Mouse (Mus musculus) limb, embryonic 12.5 days (tissue): ENCODE data around the gene Stra6. TPM values are rescaled to one million over a fixed set of nuclear protein-coding genes. Genes with fewer than 3 reads are reported as not detected.
A peak's percentile ranks its signal among the peaks of the same experiment; 100 is the strongest.

Experiments
- ATAC-seq: fragments of 200-750 bp; cut with Nextera tagmentation; 2 replicates; pipeline ENCODE4 v1.8.0; 2017; ENCODE audit warnings: low read depth, moderate TSS enrichment; ENCODE audit not compliant: insufficient number of reproducible peaks, insufficient read depth, low FRiP score, low TSS enrichment
- H3K27ac ChIP-seq: fragments of 300-500 bp; sonication (generic); 2 replicates; pipeline ENCODE4 v1.5.1; 2016; ENCODE audit warnings: mild to moderate bottlenecking, moderate library complexity
- H3K27me3 ChIP-seq: fragments of 300-500 bp; sonication (generic); 2 replicates; pipeline ENCODE4 v1.6.1; 2016; ENCODE audit warnings: mild to moderate bottlenecking, moderate library complexity
- H3K36me3 ChIP-seq: fragments of 300-500 bp; sonication (generic); 2 replicates; pipeline ENCODE4 v1.6.1; 2016; ENCODE audit warnings: mild to moderate bottlenecking, moderate library complexity
- H3K4me1 ChIP-seq: fragments of 300-500 bp; sonication (generic); replicated peaks from 2 replicates; pipeline ENCODE4 v1.6.1; 2016
- H3K4me2 ChIP-seq: fragments of 300-500 bp; sonication (generic); 2 replicates; pipeline ENCODE4 v1.6.1; 2016; ENCODE audit warnings: mild to moderate bottlenecking, moderate library complexity
- H3K4me3 ChIP-seq: fragments of 300-500 bp; sonication (generic); replicated peaks from 2 replicates; pipeline ENCODE4 v1.5.1; 2016; ENCODE audit warnings: mild to moderate bottlenecking
- H3K9ac ChIP-seq: fragments of 300-500 bp; sonication (generic); replicated peaks from 2 replicates; pipeline ENCODE4 v1.6.1; 2016; ENCODE audit warnings: mild to moderate bottlenecking, moderate library complexity
- H3K9me3 ChIP-seq: fragments of 300-500 bp; sonication (generic); 2 replicates; pipeline ENCODE4 v1.6.1; 2016; ENCODE audit warnings: mild to moderate bottlenecking, moderate library complexity
- WGBS: fragments of 180-500 bp; shearing (Covaris S2); methylation state at CpG from one replicate; pipeline ENCODE4 v1.1.7; 2016; 5-methylcytosine and 5-hydroxymethylcytosine counted together
- polyA plus RNA-seq: library from polyadenylated mRNA; unstranded; fragments of >200 nt; fragmentation: Nextera tagmentation; extraction: Ambion mirVana; gene quantifications from 2 replicates; pipeline ENCODE4 v1.2.1, GENCODE M21; 2016

Gene Stra6
- polyA plus RNA-seq, 1 experiment from 2014 or later = 37.5 TPM

DNA sequence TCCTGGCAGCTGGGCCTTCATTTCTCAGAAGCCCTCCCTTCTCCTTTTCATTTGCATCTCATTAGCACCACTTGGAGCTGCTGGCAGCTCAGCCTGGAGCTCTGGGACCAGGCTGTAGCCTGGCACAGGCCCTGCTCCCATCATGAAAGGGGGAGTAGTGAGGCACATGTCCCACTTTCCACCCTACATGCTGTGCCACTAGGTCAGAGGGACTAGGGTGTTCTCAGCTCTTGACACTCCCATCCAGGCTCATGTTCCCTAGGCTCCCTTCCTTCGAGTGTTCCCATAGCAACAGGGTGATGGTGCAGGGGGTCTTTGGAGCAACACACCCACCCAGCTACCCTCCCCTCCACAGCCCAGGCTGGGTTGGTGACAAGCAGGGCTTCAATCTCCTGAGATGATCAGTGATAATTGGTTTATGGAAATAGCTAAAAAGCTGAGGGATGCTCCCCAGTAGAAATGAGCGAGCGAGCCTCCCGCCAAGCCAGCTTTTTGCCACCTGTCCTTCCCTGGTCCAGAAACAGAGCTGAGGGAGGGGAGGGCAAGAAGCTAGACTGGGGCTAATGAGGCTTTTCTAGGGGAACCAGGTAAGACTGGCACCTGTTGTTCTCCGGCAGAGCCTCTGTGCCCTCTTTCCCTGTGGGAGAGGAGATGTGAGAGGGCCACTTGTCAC lies 33.2 kb downstream of the Stra6 start:
- H3K4me1 ChIP-seq = peaks cover 47% of the 10 kb centered on the region
- WGBS = 61% methylated on average over 5 of the region's 5 CpGs
- no peak overlapping the region for H3K4me3 ChIP-seq
- ATAC-seq = no peak
- no peaks in the 10 kb centered on the region for H3K36me3 ChIP-seq
- H3K4me2 ChIP-seq = no peak overlapping the region
- no peaks in the 10 kb centered on the region; the same call in 1 of the 2 replicates for H3K27me3 ChIP-seq
- H3K27ac ChIP-seq = no peak overlapping the region
- H3K9ac ChIP-seq = no peak overlapping the region; the same call in 1 of the 2 replicates
- H3K9me3 ChIP-seq = no peaks in the 10 kb centered on the region

DNA sequence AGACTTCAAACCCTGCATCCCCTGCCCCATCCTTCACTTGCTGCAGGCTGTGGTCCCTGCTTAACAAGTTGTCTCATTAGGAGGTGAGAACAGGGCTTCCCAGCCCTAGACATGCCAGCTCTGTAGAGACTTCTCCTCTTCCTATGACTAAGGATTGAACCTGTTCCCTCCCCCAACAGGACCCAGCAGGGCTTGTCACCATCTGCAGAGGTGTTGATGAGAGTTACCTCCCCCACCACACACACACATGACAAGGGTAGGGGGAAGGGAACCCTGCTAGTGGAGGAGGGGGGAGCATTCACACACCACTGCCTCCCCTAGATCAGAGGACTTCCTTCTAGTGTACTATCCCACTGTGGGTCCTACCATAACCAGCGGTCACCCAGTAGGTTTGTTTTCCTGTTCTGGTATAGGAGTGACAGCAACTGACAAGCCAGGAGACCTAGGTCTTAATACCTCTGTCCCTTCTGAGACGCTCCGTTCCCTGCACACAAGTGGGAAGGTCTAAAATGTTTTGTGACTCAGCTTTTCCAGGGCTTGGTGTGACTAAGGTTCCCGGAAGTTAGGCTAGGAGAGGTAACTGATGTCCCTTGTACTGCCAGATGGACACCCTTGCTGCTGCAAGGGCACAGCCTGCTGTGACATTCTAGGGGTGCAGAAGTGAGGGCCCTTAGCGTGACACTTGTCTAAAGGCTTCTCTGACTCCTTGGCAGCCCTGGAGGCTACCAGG lies 36.4 kb downstream of the Stra6 start:
- Histone ChIP-seq H3K27ac (no peak overlapping the region), H3K27me3 (no peaks in the 10 kb centered on the region; the same call in 1 of the 2 replicates), H3K4me1 (peaks cover 33% of the 10 kb centered on the region), H3K9ac (no peak overlapping the region), H3K4me3 (no peak overlapping the region), H3K36me3 (no peaks in the 10 kb centered on the region), H3K9me3 (no peaks in the 10 kb centered on the region), H3K4me2 (no peak overlapping the region)
- WGBS = 55% methylated on average over 5 of the region's 5 CpGs
- ATAC-seq = no peak

DNA sequence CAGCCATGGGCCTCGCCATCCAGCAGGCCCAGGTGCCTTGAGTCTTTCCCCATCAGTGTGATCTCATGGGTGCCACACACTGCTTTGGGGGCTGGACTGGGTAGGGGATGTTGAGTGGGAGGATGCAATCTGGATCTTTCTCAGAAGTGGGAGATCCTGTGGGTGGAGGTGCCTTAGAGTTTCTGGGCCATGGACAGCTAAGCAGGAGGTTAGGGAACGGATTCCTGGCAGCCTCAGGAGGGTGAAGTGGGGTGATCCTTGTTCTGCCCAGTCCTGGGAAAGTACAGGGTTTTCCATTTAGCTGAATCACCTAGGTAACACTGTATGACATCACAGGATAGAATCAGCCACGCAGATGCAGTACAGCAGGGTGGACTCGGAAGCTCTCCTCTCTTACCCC lies 38.4 kb downstream of the Stra6 start:
- Histone ChIP-seq H3K27ac (no peak overlapping the region), H3K27me3 (peaks cover 3% of the 10 kb centered on the region; the same call in 1 of the 2 replicates), H3K9me3 (no peaks in the 10 kb centered on the region), H3K4me2 (no peak overlapping the region), H3K36me3 (no peaks in the 10 kb centered on the region), H3K9ac (no peak overlapping the region), H3K4me3 (no peak overlapping the region), H3K4me1 (peaks cover 46% of the 10 kb centered on the region)
- no peak for ATAC-seq
- 68% methylated on average over 4 of the region's 4 CpGs for WGBS

- Histone ChIP-seq H3K4me2 (no peak overlapping the region), H3K4me1 (peaks cover 33% of the 10 kb centered on the region), H3K9me3 (no peaks in the 10 kb centered on the region), H3K4me3 (no peak overlapping the region), H3K27ac (no peak overlapping the region), H3K9ac (no peak overlapping the region), H3K36me3 (no peaks in the 10 kb centered on the region), H3K27me3 (peaks cover 3% of the 10 kb centered on the region; the same call in 1 of the 2 replicates)
- no peak for ATAC-seq
- WGBS = 77% methylated on average over 6 of the region's 6 CpGs
Measured at GRCm38 (mm10) chr9:58103647-58104046, 40.1 kb downstream of the Stra6 start.

GRCm38 (mm10) chr9:58105595-58106169 lies 42.1 kb downstream of the Stra6 start:
- 38% methylated on average over 15 of the region's 15 CpGs for WGBS
- H3K4me1 ChIP-seq = peaks cover 26% of the 10 kb centered on the region
- no peak overlapping the region for H3K4me3 ChIP-seq
- H3K9ac ChIP-seq = no peak overlapping the region
- H3K4me2 ChIP-seq = no peak overlapping the region
- H3K36me3 ChIP-seq = no peaks in the 10 kb centered on the region
- no peak overlapping the region for H3K27ac ChIP-seq
- H3K9me3 ChIP-seq = no peaks in the 10 kb centered on the region
- H3K27me3 ChIP-seq = peaks cover 6% of the 10 kb centered on the region
- no peak for ATAC-seq

DNA sequence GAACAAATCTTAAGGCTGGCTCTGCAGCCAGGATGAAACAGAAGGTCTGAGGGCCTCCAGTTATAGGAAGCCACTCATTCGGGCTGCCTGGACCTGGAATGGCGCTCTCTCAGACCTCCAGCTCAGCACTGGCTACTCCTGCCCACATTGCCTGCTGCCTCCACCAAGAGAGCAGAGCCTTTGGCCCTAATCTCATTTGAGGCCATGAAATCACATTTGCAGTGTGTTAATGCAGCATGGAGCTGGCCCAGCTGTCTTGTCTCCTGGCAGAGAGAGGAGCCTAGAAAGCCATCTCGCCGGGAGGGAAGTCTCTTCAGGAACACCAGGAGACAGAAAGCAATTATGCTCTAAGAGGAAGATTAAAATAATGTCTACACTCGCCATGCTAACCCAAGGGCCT lies 43.9 kb downstream of the Stra6 start:
- peaks cover 6% of the 10 kb centered on the region for H3K27me3 ChIP-seq
- no peak for ATAC-seq
- no peak overlapping the region for H3K4me2 ChIP-seq
- H3K4me3 ChIP-seq = no peak overlapping the region
- 70% methylated on average over 5 of the region's 5 CpGs for WGBS
- H3K27ac ChIP-seq = no peak overlapping the region
- H3K9me3 ChIP-seq = no peaks in the 10 kb centered on the region
- H3K9ac ChIP-seq = no peak overlapping the region
- peaks cover 37% of the 10 kb centered on the region for H3K4me1 ChIP-seq
- H3K36me3 ChIP-seq = no peaks in the 10 kb centered on the region

DNA sequence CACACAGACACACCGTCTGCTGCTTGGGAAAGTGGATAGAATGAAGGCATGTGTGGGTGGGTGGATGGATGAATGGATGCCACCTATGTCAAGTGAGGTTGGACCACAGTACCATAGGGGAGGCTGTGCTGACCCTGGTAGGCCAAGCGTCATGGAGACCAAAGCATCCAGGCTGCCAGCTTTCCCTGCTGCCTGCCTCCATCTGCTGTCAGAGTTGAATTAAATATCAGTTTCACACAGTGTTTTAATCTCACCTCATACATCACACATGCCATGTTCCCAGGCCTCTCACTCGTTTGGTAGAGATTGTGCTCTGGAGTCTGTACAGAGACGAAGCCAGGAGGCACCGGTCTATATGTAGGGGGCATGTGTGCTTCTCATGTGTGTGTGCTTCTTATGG lies 47.2 kb downstream of the Stra6 start:
- H3K4me1 ChIP-seq = peaks cover 57% of the 10 kb centered on the region
- H3K9ac ChIP-seq = no peak overlapping the region
- peaks cover 4% of the 10 kb centered on the region for H3K27me3 ChIP-seq
- no peaks in the 10 kb centered on the region for H3K36me3 ChIP-seq
- H3K4me3 ChIP-seq = no peak overlapping the region
- 0 out of 2 replicates have a peak overlapping the region, but pooled peaks have one; percentile 12 for H3K27ac ChIP-seq
- ATAC-seq = no peak
- 65% methylated on average over 5 of the region's 5 CpGs for WGBS
- H3K9me3 ChIP-seq = no peaks in the 10 kb centered on the region
- H3K4me2 ChIP-seq = no peak overlapping the region

DNA sequence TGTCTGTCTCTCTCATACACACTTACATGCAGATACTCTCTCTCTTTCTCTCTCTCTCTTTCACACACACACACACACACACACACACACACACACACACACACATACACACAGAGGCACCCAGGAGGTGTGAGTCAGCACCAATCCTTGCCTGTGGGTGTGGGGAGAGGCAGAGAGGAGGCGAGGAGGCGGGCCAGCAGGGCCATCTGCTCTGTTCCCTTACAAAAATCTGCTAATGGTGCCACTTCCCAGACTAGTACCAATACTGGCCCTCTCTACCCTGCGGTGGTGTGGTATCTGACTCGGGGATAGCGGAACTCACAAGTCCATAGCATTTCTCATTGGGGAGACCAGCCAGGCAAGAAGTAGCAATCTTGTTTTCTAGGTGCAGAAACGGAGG lies 47.8 kb downstream of the Stra6 start:
- Histone ChIP-seq H3K4me2 (no peak overlapping the region), H3K4me3 (no peak overlapping the region), H3K27me3 (peaks cover 6% of the 10 kb centered on the region), H3K4me1 (peaks cover 59% of the 10 kb centered on the region), H3K9ac (no peak overlapping the region), H3K36me3 (no peaks in the 10 kb centered on the region), H3K27ac (peak overlapping the region; percentile 93), H3K9me3 (no peaks in the 10 kb centered on the region)
- no peak for ATAC-seq
- 46% methylated on average over 6 of the region's 6 CpGs for WGBS

DNA sequence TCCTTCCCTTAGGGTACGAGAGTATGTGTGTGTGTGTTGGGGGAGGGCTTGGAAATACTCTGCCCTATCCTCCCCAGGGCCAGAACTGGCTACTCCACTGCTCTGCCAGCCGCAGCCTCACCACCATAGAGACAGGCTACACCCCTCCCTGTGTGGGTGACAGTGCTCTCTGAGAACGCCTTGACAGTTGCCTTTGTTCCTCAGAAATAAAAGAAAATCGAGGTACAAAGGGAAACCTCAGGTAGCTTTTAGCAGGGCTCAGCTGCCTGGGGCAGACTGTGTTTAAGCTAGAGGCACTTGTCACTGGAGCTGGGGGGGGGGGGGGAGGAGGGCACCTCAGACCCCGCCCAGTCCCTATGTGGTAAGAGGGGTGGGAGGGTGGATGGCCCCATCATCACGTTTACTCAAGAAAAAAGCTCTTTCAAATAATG lies 48.7 kb downstream of the Stra6 start:
- Histone ChIP-seq H3K4me2 (peak overlapping the region; percentile 51), H3K36me3 (no peaks in the 10 kb centered on the region), H3K9me3 (no peaks in the 10 kb centered on the region), H3K4me1 (peaks cover 64% of the 10 kb centered on the region), H3K27me3 (peaks cover 14% of the 10 kb centered on the region), H3K4me3 (no peak overlapping the region), H3K9ac (peak overlapping the region; percentile 27; the same call in 1 of the 2 replicates), H3K27ac (peak overlapping the region; percentile 93)
- WGBS = 5% methylated on average over 6 of the region's 6 CpGs
- no peak for ATAC-seq

DNA sequence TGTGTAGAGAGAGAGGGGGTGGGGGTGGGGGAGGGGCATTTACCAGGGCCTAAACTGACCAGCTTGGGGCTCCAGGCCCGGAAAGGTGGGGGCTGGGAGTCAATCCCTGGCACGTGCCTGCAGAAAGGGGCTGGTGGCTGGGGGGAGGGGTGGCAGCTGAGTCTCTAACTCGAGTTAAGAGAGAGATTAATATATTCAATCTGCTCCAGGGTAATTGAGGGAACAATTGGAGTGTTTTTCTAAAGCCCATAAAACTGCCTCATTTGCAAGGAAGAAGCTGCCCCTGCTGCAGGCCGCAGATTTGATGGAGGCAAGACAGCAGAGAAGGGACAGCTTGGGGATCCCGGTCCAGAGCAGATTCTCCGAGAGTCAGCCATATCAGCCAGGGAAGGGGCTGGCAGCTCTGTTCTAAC lies 49.3 kb downstream of the Stra6 start:
- 3% methylated on average over 6 of the region's 6 CpGs for WGBS
- Histone ChIP-seq H3K9me3 (no peaks in the 10 kb centered on the region), H3K9ac (no peak overlapping the region), H3K27ac (peak overlapping the region; percentile 93), H3K27me3 (peaks cover 14% of the 10 kb centered on the region), H3K4me1 (peaks cover 64% of the 10 kb centered on the region), H3K4me3 (peak overlapping the region; percentile 16; the same call in 1 of the 2 replicates), H3K4me2 (peak overlapping the region; percentile 51), H3K36me3 (no peaks in the 10 kb centered on the region)
- ATAC-seq = no peak; the same call in 1 of the 2 replicates

DNA sequence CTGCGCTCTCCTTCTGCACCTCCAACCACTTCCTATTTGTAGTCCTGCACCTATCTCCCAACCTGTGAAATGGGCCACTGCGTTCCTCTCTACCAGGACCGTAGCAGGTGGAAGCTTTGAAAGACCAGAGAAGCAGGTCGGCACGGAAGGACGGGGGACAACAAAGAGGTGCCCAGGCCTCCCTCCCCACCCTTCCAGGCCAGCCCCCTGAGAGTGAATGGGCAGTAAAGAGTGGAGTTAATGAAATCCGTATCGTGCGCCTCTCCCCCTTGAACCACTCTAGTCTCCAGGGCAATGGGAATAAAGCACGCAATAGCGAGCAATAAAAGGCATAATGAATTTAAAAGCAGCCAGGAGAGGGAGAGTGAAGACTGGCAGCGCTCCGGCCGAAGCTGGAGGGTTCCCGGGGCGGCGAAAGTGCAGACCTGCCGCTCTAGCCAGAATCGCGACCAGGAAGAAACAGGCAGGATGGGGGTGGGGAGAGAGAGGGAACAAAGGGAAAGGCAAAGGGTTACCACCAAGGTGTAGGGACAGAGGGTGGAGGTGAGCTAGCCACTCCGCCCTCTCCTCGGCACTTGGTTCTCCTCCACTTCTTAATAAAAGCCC lies 49.8 kb downstream of the Stra6 start:
- peaks cover 68% of the 10 kb centered on the region for H3K4me1 ChIP-seq
- peaks cover 14% of the 10 kb centered on the region for H3K27me3 ChIP-seq
- H3K4me2 ChIP-seq = peak overlapping the region; percentile 51
- H3K9me3 ChIP-seq = no peaks in the 10 kb centered on the region
- ATAC-seq = peak; percentile 69
- peak overlapping the region; percentile 93 for H3K27ac ChIP-seq
- peak overlapping the region; percentile 47; the same call in 1 of the 2 replicates for H3K9ac ChIP-seq
- WGBS = 2% methylated on average over 22 of the region's 22 CpGs
- H3K4me3 ChIP-seq = peak overlapping the region; percentile 16
- no peaks in the 10 kb centered on the region for H3K36me3 ChIP-seq
